Mouse (Mus musculus) heart, adult 18-20 months (tissue): Measurements from ENCODE around the gene Ephb1. TPM values are rescaled to one million over a fixed set of nuclear protein-coding genes. Genes with fewer than 3 reads are reported as not detected.

Experiments
- DNase-seq, 2 experiments: peaks; one replicate each; pipeline ENCODE4 v3.0.0; 2021 to 2022; ENCODE audit warnings: mixed read lengths in 1 of 2
- total RNA-seq, 2 experiments: library from RNA; stranded (reverse); gene quantifications; 2 replicates each; pipeline ENCODE4 v1.2.3; 2021

The Ephb1 gene
- total RNA-seq, 2 experiments from 2014 or later, result 20.6 to 22.5 TPM

- DNase-seq, result peak; percentile 8 to 34
Observed at GRCm38 (mm10) chr9:102305432-102306100, 48.9 kb downstream of the Ephb1 start.

GRCm38 (mm10) chr9:102304796-102305195 is 49.7 kb downstream of the Ephb1 start:
- no peak for DNase-seq

- no peak for DNase-seq
Observed at GRCm38 (mm10) chr9:102303882-102304281, 50.6 kb downstream of the Ephb1 start.

- DNase-seq, result no peak
Observed at GRCm38 (mm10) chr9:102300985-102301384, 53.5 kb downstream of the Ephb1 start.

GRCm38 (mm10) chr9:102298741-102299140 is 55.8 kb downstream of the Ephb1 start:
- DNase-seq, result no peak

- no peak for DNase-seq
Observed at GRCm38 (mm10) chr9:102297986-102298385, 56.5 kb downstream of the Ephb1 start.

GRCm38 (mm10) chr9:102297176-102297575 is 57.3 kb downstream of the Ephb1 start:
- no peak for DNase-seq

- no peak for DNase-seq
Observed at GRCm38 (mm10) chr9:102293605-102294004, 60.9 kb downstream of the Ephb1 start.

- DNase-seq, result no peak
Observed at GRCm38 (mm10) chr9:102291230-102291629, 63.3 kb downstream of the Ephb1 start.

- DNase-seq, result no peak
Observed at GRCm38 (mm10) chr9:102288356-102288755, 66.1 kb downstream of the Ephb1 start.

GRCm38 (mm10) chr9:102275931-102276330 is 78.6 kb downstream of the Ephb1 start:
- DNase-seq, result peak; percentile 26 to 44

GRCm38 (mm10) chr9:102274016-102274415 is 80.5 kb downstream of the Ephb1 start:
- no peak for DNase-seq

- no peak for DNase-seq
Observed at GRCm38 (mm10) chr9:102273469-102273808, 81.1 kb downstream of the Ephb1 start.

GRCm38 (mm10) chr9:102272731-102273468 is 81.6 kb downstream of the Ephb1 start:
- peak in 1 of 2 experiments; percentile 18 for DNase-seq

GRCm38 (mm10) chr9:102270496-102270895 is 84.0 kb downstream of the Ephb1 start:
- no peak for DNase-seq

- peak; percentile 39 to 60 for DNase-seq
Observed at GRCm38 (mm10) chr9:102267311-102268027, 87.0 kb downstream of the Ephb1 start.

- DNase-seq, result no peak
Observed at GRCm38 (mm10) chr9:102263760-102264159, 90.7 kb downstream of the Ephb1 start.

- DNase-seq, result peak; percentile 52 to 65
Observed at GRCm38 (mm10) chr9:102262100-102262501, 92.4 kb downstream of the Ephb1 start.

- no peak for DNase-seq
Observed at GRCm38 (mm10) chr9:102261511-102261910, 93.0 kb downstream of the Ephb1 start.

- no peak for DNase-seq
Observed at GRCm38 (mm10) chr9:102256407-102256806, 98.1 kb downstream of the Ephb1 start.

- no peak for DNase-seq
Observed at GRCm38 (mm10) chr9:102255803-102256202, 98.7 kb downstream of the Ephb1 start.

- DNase-seq, result no peak
Observed at GRCm38 (mm10) chr9:102249124-102249816, 105.2 kb downstream of the Ephb1 start.
